Mouse (Mus musculus) lung, postnatal 10 days (tissue): ENCODE measurements around the gene Rergl.

Experiments used
- DNase-seq: peaks from one replicate; pipeline ENCODE4 v3.0.0; 2021

Rergl gene

DNA sequence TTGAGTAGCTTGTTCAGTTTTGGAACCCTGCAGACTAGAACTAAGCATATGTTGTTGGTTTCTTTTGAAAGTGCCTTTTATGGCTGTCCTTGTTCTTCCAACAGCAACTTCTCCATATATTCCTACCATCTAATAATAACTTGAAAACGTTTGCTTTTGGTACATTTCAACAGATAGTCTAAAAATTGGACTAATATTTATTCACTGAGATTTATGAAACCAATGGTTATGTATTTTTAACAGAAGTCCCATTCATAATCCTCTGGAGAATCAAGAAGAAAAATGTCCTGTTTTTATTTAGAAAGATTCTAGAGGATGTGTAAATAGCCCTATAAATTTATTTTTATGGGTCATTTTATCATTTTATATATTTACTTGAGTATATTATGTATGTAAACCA lies at the start of gene Rergl:
Gene Rergl, minus strand, starts transcription at position 101 of the 400 bp plus-strand sequence.
- no peak for DNase-seq

GRCm38 (mm10) chr6:139538469-139538868 lies 36.7 kb upstream of the Rergl start:
- no peak for DNase-seq

- no peak for DNase-seq
These were observed 23.6 kb upstream of the Rergl start for GRCm38 (mm10) chr6:139525406-139525805.

- no peak for DNase-seq
These were observed 22.5 kb upstream of the Rergl start for GRCm38 (mm10) chr6:139524288-139524687.

DNA sequence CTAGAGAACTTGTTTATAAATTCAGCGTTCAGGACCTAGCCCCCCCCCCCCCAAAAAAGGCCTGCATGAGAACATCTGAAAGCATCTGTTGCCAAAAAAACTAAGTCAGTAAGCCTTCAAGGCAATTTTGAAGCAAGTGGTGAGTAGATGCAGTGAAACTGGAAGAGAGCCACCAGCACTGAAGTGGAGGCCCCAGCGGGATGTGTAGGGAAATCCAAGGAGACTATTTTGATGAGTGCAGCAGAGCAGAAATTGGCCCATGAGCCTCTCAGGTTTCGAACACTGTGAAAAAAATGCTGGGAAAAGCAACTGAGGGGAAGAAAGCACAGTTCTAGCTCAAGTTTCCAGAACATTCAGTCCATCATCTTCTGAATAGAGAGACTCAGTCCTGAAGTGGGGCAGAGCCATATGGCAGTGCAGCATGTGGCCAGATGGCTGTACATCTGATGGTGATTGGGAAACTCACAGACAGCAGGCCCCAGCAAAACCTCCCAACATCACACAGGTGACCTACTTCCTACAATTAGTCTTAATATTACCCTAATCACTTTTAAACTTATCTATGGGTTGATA lies 13.2 kb upstream of the Rergl start:
- DNase-seq: no peak

DNA sequence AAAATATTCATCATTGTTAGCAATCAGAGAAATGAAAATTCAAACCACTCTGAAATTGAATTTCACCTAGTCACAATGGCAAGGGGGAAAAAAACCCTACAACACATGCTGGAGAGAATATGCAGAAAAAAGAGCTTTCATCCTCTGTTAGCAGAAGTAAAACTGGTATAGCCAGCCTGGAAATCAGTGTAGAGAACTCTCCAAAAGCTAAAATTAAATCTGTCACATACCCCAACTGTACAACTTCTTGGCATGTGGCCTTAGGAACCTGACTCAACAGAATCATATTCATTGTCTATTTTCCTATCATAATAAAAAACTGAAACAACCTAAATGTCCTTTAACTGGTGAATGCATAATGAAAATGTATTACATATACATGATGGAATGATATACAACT lies 22.0 kb downstream of the Rergl start:
- no peak for DNase-seq

DNA sequence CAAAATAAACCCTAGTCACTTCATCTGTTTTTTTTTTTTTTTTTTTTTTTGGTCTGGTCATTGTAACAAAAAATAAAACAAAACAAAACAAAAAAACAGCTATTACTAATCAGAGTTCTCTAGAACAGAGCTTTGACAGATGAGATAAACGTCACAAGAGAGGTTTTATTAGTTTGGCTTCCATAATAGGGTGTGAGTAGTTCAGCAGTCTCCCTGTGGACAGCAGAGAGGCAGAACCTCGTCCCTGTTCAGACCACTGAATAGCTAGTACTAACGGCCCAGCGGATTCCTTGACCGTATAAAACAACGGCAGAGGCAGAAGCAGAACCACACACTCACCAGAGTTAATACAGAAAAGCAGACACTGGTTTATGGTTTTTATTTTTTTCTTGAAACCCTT lies 36.8 kb downstream of the Rergl start:
- no peak for DNase-seq

GRCm38 (mm10) chr6:139464292-139464691 lies 37.5 kb downstream of the Rergl start:
- DNase-seq: no peak

GRCm38 (mm10) chr6:139461094-139461493 lies 40.7 kb downstream of the Rergl start:
- no peak for DNase-seq

DNA sequence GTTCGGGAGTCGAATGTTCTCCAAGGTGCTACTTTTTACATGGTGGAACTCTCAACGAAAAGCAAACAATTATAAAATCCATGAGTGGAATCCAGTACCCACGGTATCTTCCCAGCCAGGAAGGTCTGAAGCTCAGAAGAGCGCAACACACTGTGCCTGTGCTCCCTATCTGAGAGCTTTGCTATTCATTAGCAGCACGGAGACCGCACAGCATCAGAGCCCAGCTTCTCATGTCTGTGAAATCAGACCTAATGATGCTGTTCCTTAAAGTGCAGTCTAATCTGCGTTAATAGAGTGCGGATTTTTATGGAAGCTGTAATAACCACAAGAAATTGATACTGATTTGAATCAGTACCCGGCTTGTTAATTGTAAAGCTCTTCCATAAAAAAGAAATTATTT lies 41.3 kb downstream of the Rergl start:
- no peak for DNase-seq

GRCm38 (mm10) chr6:139443999-139444398 lies 57.8 kb downstream of the Rergl start:
- DNase-seq: no peak
